Mouse (Mus musculus) testis, adult 2 months (tissue): ENCODE results near the gene Slc1a4. TPM values are rescaled to one million over a fixed set of nuclear protein-coding genes. Genes with fewer than 3 reads are reported as not detected.

Experiments
- H3K27ac ChIP-seq: fragments of 200-500 bp; 2 replicates; pipeline ENCODE4 v1.5.1; 2012; ENCODE audit warnings: low read depth, low read length; ENCODE audit not compliant: control insufficient read depth, insufficient read depth
- H3K27me3 ChIP-seq: fragments of 200-500 bp; 2 replicates; pipeline ENCODE4 v1.6.1; 2012; ENCODE audit warnings: mild to moderate bottlenecking, low read length, moderate library complexity; ENCODE audit not compliant: control insufficient read depth, insufficient read depth
- H3K36me3 ChIP-seq: fragments of 200-500 bp; 2 replicates; pipeline ENCODE4 v1.6.1; 2012; ENCODE audit warnings: mild to moderate bottlenecking, low read length; ENCODE audit not compliant: control insufficient read depth, insufficient read depth
- H3K4me1 ChIP-seq: fragments of 200-500 bp; 2 replicates; pipeline ENCODE4 v1.6.1; 2012; ENCODE audit warnings: low read length; ENCODE audit not compliant: control insufficient read depth, insufficient read depth
- H3K4me3 ChIP-seq: fragments of 200-500 bp; 2 replicates; pipeline ENCODE4 v1.5.1; 2012; ENCODE audit warnings: low read depth, mild to moderate bottlenecking, low read length, moderate library complexity, mixed read lengths; ENCODE audit not compliant: control insufficient read depth
- CTCF ChIP-seq: fragments of 200-500 bp; IDR thresholded peaks from 2 replicates; pipeline ENCODE4 v1.5.1; 2012; ENCODE audit warnings: low read depth, mild to moderate bottlenecking, inconsistent platforms, low read length, moderate library complexity; ENCODE audit not compliant: control insufficient read depth, insufficient read depth, insufficient replicate concordance
- POLR2A ChIP-seq: fragments of 200-500 bp; IDR thresholded peaks from 2 replicates; pipeline ENCODE4 v1.6.1; 2012; ENCODE audit warnings: low read depth, mild to moderate bottlenecking, inconsistent platforms, low read length, moderate library complexity; ENCODE audit not compliant: control insufficient read depth
- polyA plus RNA-seq: library from polyadenylated mRNA; depleted of rRNA; stranded (reverse); fragments of >200 nt; gene quantifications from 2 replicates; pipeline ENCODE4 v1.2.3, GENCODE M21; 2012

The Slc1a4 gene
- polyA plus RNA-seq, 1 experiment: 0.59 TPM

DNA sequence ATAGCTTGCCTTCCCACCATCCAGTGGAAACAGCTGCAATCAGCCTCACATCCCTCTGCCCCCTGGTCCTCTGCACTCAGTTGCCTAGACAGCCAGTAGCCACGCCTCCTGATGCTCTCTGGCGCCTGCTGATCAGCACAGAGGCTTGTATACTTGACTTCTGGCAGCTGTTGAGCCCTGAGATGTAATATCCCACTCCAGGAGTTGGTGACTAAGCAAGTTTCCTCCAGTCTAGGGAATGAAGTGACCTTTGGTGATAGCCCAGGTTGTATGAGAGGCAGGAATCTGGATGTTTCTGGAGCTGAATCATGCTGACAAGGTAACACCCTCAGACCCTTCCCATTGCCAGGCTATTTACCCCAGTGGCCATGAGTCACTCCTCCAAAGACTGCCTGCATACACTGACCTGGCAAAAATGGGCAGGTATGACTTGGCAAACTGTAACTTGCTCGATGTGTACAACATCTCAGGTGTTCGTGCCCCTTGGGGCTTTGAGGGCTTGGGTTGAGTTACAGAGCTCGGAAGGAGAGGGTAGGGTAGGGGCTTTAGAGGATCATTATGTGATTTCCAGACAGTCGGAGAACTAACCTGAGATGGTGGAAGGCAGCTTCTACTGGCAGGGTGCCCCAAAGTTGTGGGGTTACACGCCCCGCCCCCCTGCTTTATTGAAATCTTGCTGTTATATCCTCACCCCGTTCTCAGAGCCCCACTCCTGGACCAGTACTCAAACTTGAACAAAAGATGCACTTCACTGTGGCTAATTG, 25.4 kb upstream of the Slc1a4 start:
- no peaks in the 10 kb centered on the region for H3K4me1 ChIP-seq
- TF ChIP-seq POLR2A (no peak), CTCF (no peak)
- H3K36me3 ChIP-seq: no peaks in the 10 kb centered on the region
- H3K27ac ChIP-seq: no peak overlapping the region
- H3K27me3 ChIP-seq: no peaks in the 10 kb centered on the region
- H3K4me3 ChIP-seq: no peak overlapping the region

DNA sequence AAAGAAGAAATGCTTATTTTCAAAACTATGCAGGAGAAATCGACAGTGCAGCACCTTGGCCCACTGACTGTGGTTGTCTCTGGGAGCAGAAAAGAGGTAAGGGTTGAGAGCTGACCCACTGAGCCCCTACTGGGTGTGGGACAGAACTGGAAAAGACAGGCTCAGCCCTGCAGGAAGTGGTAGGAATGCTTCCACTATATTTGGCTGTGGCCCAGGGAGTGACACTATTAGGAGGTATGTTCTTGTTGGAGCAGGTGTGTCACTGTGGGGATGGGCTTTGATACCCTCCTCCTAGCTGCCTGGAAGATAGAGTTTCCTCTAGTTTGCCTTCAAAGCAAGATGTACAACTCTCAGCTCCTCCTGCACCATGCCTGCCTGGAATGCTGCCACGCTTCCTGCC, 16.0 kb upstream of the Slc1a4 start:
- TF ChIP-seq CTCF: no peak
- TF ChIP-seq POLR2A: no peak
- Histone ChIP-seq H3K27me3 (no peaks in the 10 kb centered on the region), H3K4me1 (no peaks in the 10 kb centered on the region), H3K4me3 (no peak overlapping the region), H3K36me3 (no peaks in the 10 kb centered on the region), H3K27ac (no peak overlapping the region)

DNA sequence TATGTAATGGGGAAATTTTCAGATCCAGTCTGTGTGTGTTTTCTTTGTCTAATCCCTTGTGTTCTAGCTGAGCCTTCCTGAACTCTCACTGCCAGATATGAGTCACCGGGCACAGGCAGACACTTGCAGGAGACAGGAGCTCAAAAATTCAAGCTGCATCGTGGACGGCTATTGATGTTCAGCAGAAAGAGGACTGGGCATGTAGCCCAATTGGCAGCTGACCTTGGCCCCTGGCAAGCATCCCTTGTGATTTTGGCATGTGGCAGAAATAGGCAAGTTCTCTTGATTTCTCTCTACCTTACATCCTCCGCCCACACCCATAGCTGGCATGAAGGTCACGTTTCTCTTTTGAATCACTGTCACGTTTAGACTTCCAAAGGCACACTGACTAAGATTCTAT, 15.0 kb upstream of the Slc1a4 start:
- no peak overlapping the region for H3K4me3 ChIP-seq
- H3K27ac ChIP-seq: no peak overlapping the region
- no peaks in the 10 kb centered on the region for H3K4me1 ChIP-seq
- H3K36me3 ChIP-seq: no peaks in the 10 kb centered on the region
- H3K27me3 ChIP-seq: no peaks in the 10 kb centered on the region
- no peak for TF ChIP-seq POLR2A
- TF ChIP-seq CTCF: no peak

- Histone ChIP-seq H3K27ac (no peak overlapping the region), H3K4me1 (no peaks in the 10 kb centered on the region), H3K4me3 (no peak overlapping the region), H3K36me3 (no peaks in the 10 kb centered on the region), H3K27me3 (no peaks in the 10 kb centered on the region)
- TF ChIP-seq POLR2A (no peak), CTCF (no peak)
Observed at GRCm38 (mm10) chr11:20346369-20346768, 13.9 kb upstream of the Slc1a4 start.

- H3K27me3 ChIP-seq: no peaks in the 10 kb centered on the region
- TF ChIP-seq CTCF: no peak
- no peak for TF ChIP-seq POLR2A
- H3K4me3 ChIP-seq: no peak overlapping the region
- H3K4me1 ChIP-seq: no peaks in the 10 kb centered on the region
- no peak overlapping the region for H3K27ac ChIP-seq
- H3K36me3 ChIP-seq: no peaks in the 10 kb centered on the region
Observed at GRCm38 (mm10) chr11:20343952-20344351, 11.4 kb upstream of the Slc1a4 start.

GRCm38 (mm10) chr11:20341598-20341997, 9.1 kb upstream of the Slc1a4 start:
- H3K27ac ChIP-seq: no peak overlapping the region
- no peaks in the 10 kb centered on the region for H3K4me1 ChIP-seq
- no peaks in the 10 kb centered on the region for H3K36me3 ChIP-seq
- TF ChIP-seq POLR2A (no peak), CTCF (no peak)
- no peaks in the 10 kb centered on the region for H3K27me3 ChIP-seq
- no peak overlapping the region for H3K4me3 ChIP-seq

- TF ChIP-seq CTCF (no peak), POLR2A (no peak)
- Histone ChIP-seq H3K4me1 (no peaks in the 10 kb centered on the region), H3K36me3 (no peaks in the 10 kb centered on the region), H3K4me3 (no peak overlapping the region), H3K27ac (no peak overlapping the region), H3K27me3 (no peaks in the 10 kb centered on the region)
Observed at GRCm38 (mm10) chr11:20338703-20339102, 6.2 kb upstream of the Slc1a4 start.
